Mouse (Mus musculus) limb, embryonic 12.5 days (tissue): ENCODE results near the gene 1700020D05Rik. TPM values are rescaled to one million over a fixed set of nuclear protein-coding genes. Genes with fewer than 3 reads are reported as not detected.
A peak's percentile ranks its signal among the peaks of the same experiment; 100 is the strongest.

Experiments used
- ATAC-seq: fragments of 200-750 bp; cut with Nextera tagmentation; 2 replicates; pipeline ENCODE4 v1.8.0; 2017; ENCODE audit warnings: low read depth, moderate TSS enrichment; ENCODE audit not compliant: insufficient number of reproducible peaks, insufficient read depth, low FRiP score, low TSS enrichment
- H3K27ac ChIP-seq: fragments of 300-500 bp; sonication (generic); 2 replicates; pipeline ENCODE4 v1.5.1; 2016; ENCODE audit warnings: mild to moderate bottlenecking, moderate library complexity
- H3K27me3 ChIP-seq: fragments of 300-500 bp; sonication (generic); 2 replicates; pipeline ENCODE4 v1.6.1; 2016; ENCODE audit warnings: mild to moderate bottlenecking, moderate library complexity
- H3K36me3 ChIP-seq: fragments of 300-500 bp; sonication (generic); 2 replicates; pipeline ENCODE4 v1.6.1; 2016; ENCODE audit warnings: mild to moderate bottlenecking, moderate library complexity
- H3K4me1 ChIP-seq: fragments of 300-500 bp; sonication (generic); replicated peaks from 2 replicates; pipeline ENCODE4 v1.6.1; 2016
- H3K4me2 ChIP-seq: fragments of 300-500 bp; sonication (generic); 2 replicates; pipeline ENCODE4 v1.6.1; 2016; ENCODE audit warnings: mild to moderate bottlenecking, moderate library complexity
- H3K4me3 ChIP-seq: fragments of 300-500 bp; sonication (generic); replicated peaks from 2 replicates; pipeline ENCODE4 v1.5.1; 2016; ENCODE audit warnings: mild to moderate bottlenecking
- H3K9ac ChIP-seq: fragments of 300-500 bp; sonication (generic); replicated peaks from 2 replicates; pipeline ENCODE4 v1.6.1; 2016; ENCODE audit warnings: mild to moderate bottlenecking, moderate library complexity
- H3K9me3 ChIP-seq: fragments of 300-500 bp; sonication (generic); 2 replicates; pipeline ENCODE4 v1.6.1; 2016; ENCODE audit warnings: mild to moderate bottlenecking, moderate library complexity
- WGBS: fragments of 180-500 bp; shearing (Covaris S2); methylation state at CpG from one replicate; pipeline ENCODE4 v1.1.7; 2016; 5-methylcytosine and 5-hydroxymethylcytosine counted together
- polyA plus RNA-seq: library from polyadenylated mRNA; unstranded; fragments of >200 nt; fragmentation: Nextera tagmentation; extraction: Ambion mirVana; gene quantifications from 2 replicates; pipeline ENCODE4 v1.2.1, GENCODE M21; 2016

Gene 1700020D05Rik
- polyA plus RNA-seq, 1 experiment from 2014 or later = 0.20 TPM

- Histone ChIP-seq H3K27me3 (no peaks in the 10 kb centered on the region), H3K4me1 (peaks cover 40% of the 10 kb centered on the region), H3K36me3 (peaks cover 9% of the 10 kb centered on the region), H3K9ac (peak overlapping the region; percentile 82), H3K9me3 (no peaks in the 10 kb centered on the region), H3K4me3 (peak overlapping the region; percentile 83), H3K27ac (peak overlapping the region; percentile 91), H3K4me2 (peak overlapping the region; percentile 98)
- under 1% methylated on average over 70 of the region's 70 CpGs for WGBS
- ATAC-seq = peak; percentile 78
These were observed 46.5 kb downstream of the 1700020D05Rik start for GRCm38 (mm10) chr19:5456922-5457745.

DNA sequence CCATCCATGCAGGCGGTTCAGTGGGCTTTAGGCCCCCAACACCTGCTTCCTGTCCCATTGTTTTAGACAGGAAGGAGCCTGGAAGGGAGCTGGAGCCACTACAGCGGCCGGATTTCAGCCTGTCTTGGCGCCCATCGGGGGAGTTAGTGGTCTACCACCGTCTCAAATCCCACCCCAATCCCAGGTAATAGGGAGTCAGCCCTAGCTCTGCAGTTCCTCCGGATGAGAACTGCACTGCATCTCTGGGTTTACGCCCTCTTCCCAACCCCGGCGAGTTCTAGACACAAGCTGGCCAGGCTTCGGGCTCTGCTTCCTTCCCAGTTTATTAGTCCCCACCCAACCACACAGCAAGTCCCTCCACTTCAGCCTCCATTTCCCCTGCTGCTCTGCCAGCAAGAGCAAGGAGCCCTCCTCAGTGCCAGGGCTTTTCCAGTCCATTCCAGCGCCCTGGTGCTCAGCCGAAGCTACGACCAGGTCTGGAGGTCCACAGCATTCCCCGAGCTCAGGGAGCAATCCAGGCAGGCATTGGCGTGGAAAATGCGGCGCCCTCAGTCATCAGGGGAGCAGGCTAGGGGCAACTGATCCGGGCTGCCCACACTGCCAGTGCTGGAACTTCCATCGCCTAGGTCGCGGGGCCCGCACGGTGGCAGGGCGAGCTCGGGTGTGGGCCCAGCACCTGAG is 47.2 kb downstream of the 1700020D05Rik start:
- 3% methylated on average over 26 of the region's 26 CpGs for WGBS
- H3K9me3 ChIP-seq = no peaks in the 10 kb centered on the region

GRCm38 (mm10) chr19:5455568-5455967 is 48.0 kb downstream of the 1700020D05Rik start:
- no peak overlapping the region for H3K27ac ChIP-seq
- WGBS = 67% methylated on average over 8 of the region's 8 CpGs
- H3K4me1 ChIP-seq = peaks cover 33% of the 10 kb centered on the region

More for the DNA sequence above, 47.2 kb downstream of the 1700020D05Rik start:
- Histone ChIP-seq H3K36me3 (peaks cover 8% of the 10 kb centered on the region), H3K27ac (peak overlapping the region; percentile 91), H3K27me3 (peaks cover 5% of the 10 kb centered on the region), H3K4me2 (peak overlapping the region; percentile 98), H3K4me1 (peaks cover 38% of the 10 kb centered on the region), H3K9ac (peak overlapping the region; percentile 82), H3K4me3 (peak overlapping the region; percentile 83)
- ATAC-seq = no peak

DNA sequence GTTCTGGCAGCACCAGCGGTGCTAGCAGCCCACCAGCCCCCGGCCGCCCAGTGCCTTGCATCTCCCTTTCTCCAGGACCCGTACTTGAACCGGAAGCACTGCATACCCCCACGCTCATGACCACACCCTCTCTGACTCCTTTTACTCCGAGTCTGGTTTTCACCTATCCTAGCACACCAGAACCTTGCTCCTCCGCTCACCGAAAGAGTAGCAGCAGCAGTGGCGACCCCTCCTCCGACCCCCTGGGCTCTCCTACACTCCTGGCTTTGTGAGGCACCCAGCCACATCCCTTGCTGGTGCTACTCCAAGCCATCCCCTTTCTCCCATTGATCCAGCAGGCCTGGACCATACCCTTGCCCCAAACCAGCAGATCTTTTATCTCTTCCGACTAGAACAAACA is 48.5 kb downstream of the 1700020D05Rik start:
- Histone ChIP-seq H3K4me3 (0 out of 2 replicates have a peak overlapping the region, but pooled peaks have one; percentile 7), H3K27me3 (peaks cover 18% of the 10 kb centered on the region), H3K9me3 (no peaks in the 10 kb centered on the region), H3K4me1 (peaks cover 31% of the 10 kb centered on the region), H3K27ac (no peak overlapping the region), H3K9ac (peak overlapping the region; percentile 18; the same call in 1 of the 2 replicates), H3K4me2 (peak overlapping the region; percentile 98), H3K36me3 (peaks cover 8% of the 10 kb centered on the region)
- no peak for ATAC-seq
- 81% methylated on average over 12 of the region's 12 CpGs for WGBS

More at GRCm38 (mm10) chr19:5455568-5455967, 48.0 kb downstream of the 1700020D05Rik start:
- Histone ChIP-seq H3K27me3 (peaks cover 13% of the 10 kb centered on the region), H3K9ac (peak overlapping the region; percentile 82; the same call in 1 of the 2 replicates), H3K36me3 (peaks cover 8% of the 10 kb centered on the region), H3K9me3 (no peaks in the 10 kb centered on the region), H3K4me2 (peak overlapping the region; percentile 98), H3K4me3 (peak overlapping the region; percentile 83)
- ATAC-seq = no peak

Other genes with a start within 250 kb of the 1700020D05Rik start
- 25.9 and 32.2 TPM in 2 replicates for gene Pacs1, start 230.7 kb downstream of the 1700020D05Rik start, polyA plus RNA-seq
- 380 and 389 TPM in 2 replicates for gene Sf3b2, start 208.3 kb downstream of the 1700020D05Rik start, polyA plus RNA-seq
- gene Gal3st3, start 205.5 kb downstream of the 1700020D05Rik start, polyA plus RNA-seq = 6.1 and 6.7 TPM in 2 replicates
- not detected in 2 replicates for gene Catsper1, start 168.0 kb downstream of the 1700020D05Rik start, polyA plus RNA-seq
- gene Cst6, start 154.2 kb downstream of the 1700020D05Rik start, polyA plus RNA-seq = 1.4 and 1.9 TPM in 2 replicates
- 68.6 and 73.5 TPM in 2 replicates for gene Eif1ad, start 137.0 kb downstream of the 1700020D05Rik start, polyA plus RNA-seq
- 453 and 465 TPM in 2 replicates for gene Banf1, start 136.6 kb downstream of the 1700020D05Rik start, polyA plus RNA-seq
- 111 and 118 TPM in 2 replicates for gene Sart1, start 115.1 kb downstream of the 1700020D05Rik start, polyA plus RNA-seq
- 0.20 TPM in 2 replicates for gene Tsga10ip, start 101.3 kb downstream of the 1700020D05Rik start, polyA plus RNA-seq
- gene Drap1, start 78.8 kb downstream of the 1700020D05Rik start, polyA plus RNA-seq = 310 and 324 TPM in 2 replicates
- gene AI837181, start 78.6 kb downstream of the 1700020D05Rik start, polyA plus RNA-seq = 65.0 and 69.1 TPM in 2 replicates
- gene Fosl1, start 56.2 kb downstream of the 1700020D05Rik start, polyA plus RNA-seq = not detected in 2 replicates
- gene Ccdc85b, start 45.9 kb downstream of the 1700020D05Rik start, polyA plus RNA-seq = 10.4 and 10.8 TPM in 2 replicates
- gene Fibp, start 43.2 kb downstream of the 1700020D05Rik start, polyA plus RNA-seq = 130 and 140 TPM in 2 replicates
- 2.2 and 2.9 TPM in 2 replicates for gene Ctsw, start 35.3 kb downstream of the 1700020D05Rik start, polyA plus RNA-seq
- gene Efemp2, start 29.8 kb downstream of the 1700020D05Rik start, polyA plus RNA-seq = 138 and 139 TPM in 2 replicates
- gene Mus81, start 15.4 kb downstream of the 1700020D05Rik start, polyA plus RNA-seq = 43.4 and 43.7 TPM in 2 replicates
- gene Cfl1, start 13.3 kb downstream of the 1700020D05Rik start, polyA plus RNA-seq = 2,525 and 2,543 TPM in 2 replicates
- 9.3 and 10.1 TPM in 2 replicates for gene Snx32, start 6.8 kb upstream of the 1700020D05Rik start, polyA plus RNA-seq
- 1.2 TPM in 2 replicates for gene Ovol1, start 56.9 kb upstream of the 1700020D05Rik start, polyA plus RNA-seq
- gene Ap5b1, start 64.2 kb upstream of the 1700020D05Rik start, polyA plus RNA-seq = 1.8 TPM in 2 replicates
- 171 and 193 TPM in 2 replicates for gene Rnaseh2c, start 98.1 kb upstream of the 1700020D05Rik start, polyA plus RNA-seq
- gene Kat5, start 106.5 kb upstream of the 1700020D05Rik start, polyA plus RNA-seq = 56.3 and 60.1 TPM in 2 replicates
- 44.7 and 45.9 TPM in 2 replicates for gene Rela, start 133.7 kb upstream of the 1700020D05Rik start, polyA plus RNA-seq
- 26.5 and 27.6 TPM in 2 replicates for gene Sipa1, start 159.9 kb upstream of the 1700020D05Rik start, polyA plus RNA-seq
- 19.4 and 19.6 TPM in 2 replicates for gene Map3k11, start 185.0 kb upstream of the 1700020D05Rik start, polyA plus RNA-seq
- gene Pcnx3, start 185.1 kb upstream of the 1700020D05Rik start, polyA plus RNA-seq = 35.9 and 38.3 TPM in 2 replicates
- 0.40 TPM in 1 of 2 replicates, not detected in the other for gene Kcnk7, start 200.6 kb upstream of the 1700020D05Rik start, polyA plus RNA-seq
- 15.9 and 16.5 TPM in 2 replicates for gene Ehbp1l1, start 222.5 kb upstream of the 1700020D05Rik start, polyA plus RNA-seq
- 140 and 143 TPM in 2 replicates for gene Fam89b, start 225.9 kb upstream of the 1700020D05Rik start, polyA plus RNA-seq
- gene Ltbp3, start 237.1 kb upstream of the 1700020D05Rik start, polyA plus RNA-seq = 17.0 and 30.3 TPM in 2 replicates